Mouse (Mus musculus) kidney, postnatal 36 days (tissue): ENCODE measurements at regions not wholly inside any gene's neighbourhood (a gene's known extent, or its start where the extent isn't known, plus 50 kb on each side); places are given as distances from the start of the nearest gene placed in this dataset.

ENCODE experiments used
- DNase-seq, 2 experiments: peaks; one replicate each; pipeline ENCODE4 v3.0.0; 2021 to 2022; ENCODE audit warnings: mixed read lengths in 2 of 2

GRCm38 (mm10) chr14:37950212-37950876, 815.3 kb upstream of the Ghitm start:
- peak in 1 of 2 experiments; percentile 2 for DNase-seq
